Mouse (Mus musculus) spleen, adult 2 months (tissue): ENCODE measurements around the gene Thap7.
"Not testable (repeated sequence)": the region's sequence is repeated elsewhere in the genome, so short reads cannot be mapped to it uniquely, and the experiment has no call there.

Source experiments
- CTCF ChIP-seq: fragments of 200-500 bp; IDR thresholded peaks from 2 replicates; pipeline ENCODE4 v1.5.1; 2011; ENCODE audit warnings: mild to moderate bottlenecking, inconsistent platforms; ENCODE audit not compliant: insufficient read depth, insufficient read length, insufficient replicate concordance; ENCODE audit errors: extremely low read depth
- POLR2A ChIP-seq: fragments of 200-500 bp; IDR thresholded peaks from 2 replicates; pipeline ENCODE4 v1.6.1; 2011; ENCODE audit warnings: low read depth, low read length, inconsistent platforms

GRCm38 (mm10) chr16:17508031-17508430, 22.9 kb downstream of the Thap7 start:
- not testable (repeated sequence) for TF ChIP-seq POLR2A, CTCF
